Mouse (Mus musculus) Patski (cell line): ENCODE measurements around the gene Slc22a3. TPM values are rescaled to one million over a fixed set of nuclear protein-coding genes. Genes with fewer than 3 reads are reported as not detected.

Experiments
- ATAC-seq: fragments of 100-300 bp; one replicate; pipeline ENCODE4 v1.8.0; 2021
- CTCF ChIA-PET: fragments of 350-600 bp; sonication (Branson Sonifier 250); formaldehyde crosslinking; loops from one replicate; lab custom pipeline; 2022; ENCODE audit warnings: inconsistent platforms; lab: Charles Lee
- POLR2A ChIA-PET: fragments of 350-600 bp; sonication (Branson Sonifier 250); formaldehyde crosslinking; loops from one replicate; lab custom pipeline; 2022; ENCODE audit warnings: antibody characterized with exemption, inconsistent platforms; lab: Charles Lee
- DNase-seq: peaks from one replicate; pipeline ENCODE4 v3.0.0-alpha.2; 2011; ENCODE audit warnings: low read depth, low spot score
- H3K27me3 ChIP-seq: fragments of 371-371 bp; one replicate; pipeline ENCODE4 v1.5.1; 2021
- CTCF ChIP-seq: fragments of 100-300 bp; IDR thresholded peaks from one replicate; pipeline ENCODE4 v1.5.1; 2021
- in situ Hi-C: fragments of 300-500 bp; cut with MboI; formaldehyde crosslinking; loops from 3 replicates; pipeline ENCODE4 v1.11.1; 2018; ENCODE audit warnings: low pct_unique_long_range_greater_than_20kb, mixed read lengths
- polyA plus RNA-seq: library from polyadenylated mRNA; unstranded; gene quantifications from one replicate; pipeline ENCODE4 v1.2.3, GENCODE M21; 2021

Gene Slc22a3
- polyA plus RNA-seq, 1 experiment from 2014 or later = not detected

- ChIA-PET CTCF (interaction anchor here (1.0 to 1.8 kb wide), 4 partner anchors 10 to 45 kb away, joined by 3 to 4 read pairs (median 3); no protein-coding TSS in a partner anchor), POLR2A (interaction anchor here (0.6 kb wide), 1 partner anchor 353 kb away, joined by 5 read pairs; no protein-coding TSS in a partner anchor)
- no peak for DNase-seq
- ATAC-seq = no peak
- no peak for TF ChIP-seq CTCF
- no peaks in the 10 kb centered on the region for H3K27me3 ChIP-seq
- in situ Hi-C loops = loop anchor here (10.0 kb wide), 1 partner anchor 402 kb away; no protein-coding TSS in a partner anchor
Measured at GRCm38 (mm10) chr17:12412891-12413237, 94.6 kb downstream of the Slc22a3 start.

- ChIA-PET CTCF (interaction anchor here (1.7 to 1.8 kb wide), 3 partner anchors 11 to 45 kb away, joined by 3 to 4 read pairs (median 3); no protein-coding TSS in a partner anchor), POLR2A (interaction anchor here (0.9 kb wide), 1 partner anchor 43 kb away, joined by 3 read pairs; no protein-coding TSS in a partner anchor)
- in situ Hi-C loops = loop anchor here (10.0 kb wide), 1 partner anchor 402 kb away; no protein-coding TSS in a partner anchor
- no peak for ATAC-seq
- no peak for TF ChIP-seq CTCF
- H3K27me3 ChIP-seq = no peaks in the 10 kb centered on the region
- no peak for DNase-seq
Measured at GRCm38 (mm10) chr17:12412181-12412890, 95.2 kb downstream of the Slc22a3 start.

GRCm38 (mm10) chr17:12409346-12409944 is 98.1 kb downstream of the Slc22a3 start:
- in situ Hi-C loops = no loop called here
- POLR2A ChIA-PET = no interaction called here
- no peak for DNase-seq
- TF ChIP-seq CTCF = no peak
- H3K27me3 ChIP-seq = peaks cover 3% of the 10 kb centered on the region
- ATAC-seq = no peak
- CTCF ChIA-PET = no interaction called here

GRCm38 (mm10) chr17:12403420-12403819 is 104.1 kb downstream of the Slc22a3 start:
- peaks cover 16% of the 10 kb centered on the region for H3K27me3 ChIP-seq
- DNase-seq (no peak), ATAC-seq (no peak)
- ChIA-PET POLR2A (no interaction called here), CTCF (interaction anchor here (1.3 kb wide), 1 partner anchor 93 kb away, joined by 3 read pairs; no protein-coding TSS in a partner anchor)
- no peak for TF ChIP-seq CTCF
- in situ Hi-C loops = no loop called here

- no peak for ATAC-seq
- in situ Hi-C loops = no loop called here
- H3K27me3 ChIP-seq = peaks cover 44% of the 10 kb centered on the region
- ChIA-PET CTCF (no interaction called here), POLR2A (no interaction called here)
- DNase-seq = no peak
- no peak for TF ChIP-seq CTCF
Measured at GRCm38 (mm10) chr17:12396163-12396677, 111.3 kb downstream of the Slc22a3 start.

GRCm38 (mm10) chr17:12388239-12388638 is 119.3 kb downstream of the Slc22a3 start:
- H3K27me3 ChIP-seq = peaks cover 26% of the 10 kb centered on the region
- ChIA-PET POLR2A (no interaction called here), CTCF (no interaction called here)
- no peak for TF ChIP-seq CTCF
- no peak for DNase-seq
- no peak for ATAC-seq
- in situ Hi-C loops = no loop called here

GRCm38 (mm10) chr17:12387781-12388180 is 119.7 kb downstream of the Slc22a3 start:
- no peak for DNase-seq
- no peak for ATAC-seq
- in situ Hi-C loops = no loop called here
- POLR2A ChIA-PET = no interaction called here
- CTCF ChIA-PET = no interaction called here
- TF ChIP-seq CTCF = no peak
- H3K27me3 ChIP-seq = peaks cover 25% of the 10 kb centered on the region

- CTCF ChIA-PET = interaction anchor here (1.5 kb wide), 1 partner anchor 27 kb away, joined by 3 read pairs; no protein-coding TSS in a partner anchor
- no peak for ATAC-seq
Measured at GRCm38 (mm10) chr17:12385049-12385794, 122.3 kb downstream of the Slc22a3 start.

GRCm38 (mm10) chr17:12382531-12382930 is 125.0 kb downstream of the Slc22a3 start:
- in situ Hi-C loops = no loop called here
- no peak for TF ChIP-seq CTCF
- CTCF ChIA-PET = no interaction called here
- DNase-seq (no peak), ATAC-seq (no peak)
- POLR2A ChIA-PET = no interaction called here
- H3K27me3 ChIP-seq = peaks cover 10% of the 10 kb centered on the region

More at GRCm38 (mm10) chr17:12385049-12385794, 122.3 kb downstream of the Slc22a3 start:
- DNase-seq = no peak
- POLR2A ChIA-PET = no interaction called here
- TF ChIP-seq CTCF = no peak
- peaks cover 19% of the 10 kb centered on the region for H3K27me3 ChIP-seq
- in situ Hi-C loops = no loop called here

GRCm38 (mm10) chr17:12381579-12381978 is 125.9 kb downstream of the Slc22a3 start:
- no peak for ATAC-seq
- in situ Hi-C loops = no loop called here

More at GRCm38 (mm10) chr17:12381579-12381978, 125.9 kb downstream of the Slc22a3 start:
- no peak for DNase-seq
- CTCF ChIA-PET = no interaction called here
- POLR2A ChIA-PET = no interaction called here
- H3K27me3 ChIP-seq = peaks cover 10% of the 10 kb centered on the region
- no peak for TF ChIP-seq CTCF
